Mouse (Mus musculus) hindbrain, embryonic 11.5 days (tissue): ENCODE measurements around the gene Zfpm1. TPM values are rescaled to one million over a fixed set of nuclear protein-coding genes. Genes with fewer than 3 reads are reported as not detected.

Source experiments
- ATAC-seq: fragments of 200-750 bp; cut with Nextera tagmentation; 2 replicates; pipeline ENCODE4 v1.8.0; 2017; ENCODE audit warnings: mild to moderate bottlenecking, moderate TSS enrichment, moderate library complexity; ENCODE audit not compliant: low FRiP score
- DNase-seq: peaks from one replicate; pipeline ENCODE4 v3.0.0-alpha.2; 2015; ENCODE audit warnings: low spot score
- H3K27ac ChIP-seq: fragments of 300-500 bp; sonication (generic); 2 replicates; pipeline ENCODE4 v1.5.1; 2014; ENCODE audit warnings: mild to moderate bottlenecking, low read depth, low read length
- H3K27me3 ChIP-seq: fragments of 300-500 bp; sonication (generic); 2 replicates; pipeline ENCODE4 v1.6.1; 2014; ENCODE audit warnings: mild to moderate bottlenecking, low read length, moderate library complexity, mixed read lengths; ENCODE audit not compliant: control insufficient read depth, insufficient read depth
- H3K36me3 ChIP-seq: fragments of 300-500 bp; sonication (generic); 2 replicates; pipeline ENCODE4 v1.6.1; 2014; ENCODE audit warnings: mild to moderate bottlenecking, low read length, moderate library complexity, mixed read lengths; ENCODE audit not compliant: control insufficient read depth, insufficient read depth
- H3K4me1 ChIP-seq: fragments of 300-500 bp; sonication (generic); replicated peaks from 2 replicates; pipeline ENCODE4 v1.6.1; 2014; ENCODE audit warnings: low read length, mixed read lengths; ENCODE audit not compliant: control insufficient read depth, insufficient read depth
- H3K4me2 ChIP-seq: fragments of 300-500 bp; sonication (generic); replicated peaks from 2 replicates; pipeline ENCODE4 v1.6.1; 2014; ENCODE audit warnings: mild to moderate bottlenecking, low read depth, low read length
- H3K4me3 ChIP-seq: fragments of 300-500 bp; sonication (generic); 2 replicates; pipeline ENCODE4 v1.5.1; 2014; ENCODE audit warnings: low read depth, low read length
- H3K9ac ChIP-seq: fragments of 300-500 bp; sonication (generic); 2 replicates; pipeline ENCODE4 v1.6.1; 2014; ENCODE audit warnings: low read depth, low read length
- H3K9me3 ChIP-seq: fragments of 300-500 bp; sonication (generic); 2 replicates; pipeline ENCODE4 v1.6.1; 2016; ENCODE audit warnings: low read length; ENCODE audit not compliant: control insufficient read depth
- WGBS: fragments of 180-500 bp; shearing (Covaris S2); extraction: QIAGEN DNeasy Blood & Tissue Kit; methylation state at CpG from one replicate; pipeline ENCODE4 v1.1.7; 2014; 5-methylcytosine and 5-hydroxymethylcytosine counted together
- polyA plus RNA-seq: library from polyadenylated mRNA; unstranded; fragments of >200 nt; fragmentation: Nextera tagmentation; extraction: Ambion mirVana; gene quantifications from 2 replicates; pipeline ENCODE4 v1.2.1, GENCODE M21; 2014

Gene Zfpm1
- polyA plus RNA-seq, 1 experiment from 2014 or later = 1.9 TPM

DNA sequence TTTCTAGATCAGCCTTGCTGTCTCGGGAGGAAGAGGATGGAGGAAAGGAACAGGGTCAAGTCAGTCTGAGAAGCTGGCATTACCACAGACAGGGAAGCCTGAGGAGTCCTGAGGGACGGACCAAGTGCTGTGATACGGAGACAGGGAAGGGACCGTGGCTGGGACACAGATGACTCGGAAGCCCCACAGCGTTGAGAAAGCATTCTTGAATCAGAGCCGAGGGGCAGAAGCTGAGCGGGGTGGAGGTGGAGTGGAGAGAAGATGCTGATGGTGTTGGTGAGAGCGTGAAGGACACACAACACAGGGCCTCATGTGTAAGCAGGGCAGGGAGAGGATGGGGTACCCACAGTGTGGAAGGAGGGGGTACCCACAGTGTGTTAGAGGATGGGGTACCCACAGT, 13.4 kb downstream of the Zfpm1 start:
- 69% methylated on average over 9 of the region's 9 CpGs for WGBS
- Histone ChIP-seq H3K27ac (no peak overlapping the region), H3K27me3 (no peaks in the 10 kb centered on the region), H3K9me3 (no peaks in the 10 kb centered on the region), H3K36me3 (no peaks in the 10 kb centered on the region), H3K4me2 (no peak overlapping the region), H3K4me3 (no peak overlapping the region), H3K4me1 (peaks cover 15% of the 10 kb centered on the region), H3K9ac (no peak overlapping the region)
- ATAC-seq (no peak), DNase-seq (no peak)

GRCm38 (mm10) chr8:122296173-122297001, 14.4 kb downstream of the Zfpm1 start:
- ATAC-seq = peak; percentile 23; the same call in 1 of the 2 replicates

GRCm38 (mm10) chr8:122299581-122300254, 17.8 kb downstream of the Zfpm1 start:
- Histone ChIP-seq H3K27ac (no peak overlapping the region), H3K9me3 (no peaks in the 10 kb centered on the region), H3K4me2 (no peak overlapping the region), H3K4me3 (no peak overlapping the region), H3K36me3 (no peaks in the 10 kb centered on the region), H3K9ac (no peak overlapping the region), H3K4me1 (peaks cover 9% of the 10 kb centered on the region), H3K27me3 (no peaks in the 10 kb centered on the region)
- WGBS = 62% methylated on average over 16 of the region's 16 CpGs
- no peak for DNase-seq
- ATAC-seq = no peak

More at GRCm38 (mm10) chr8:122296173-122297001, 14.4 kb downstream of the Zfpm1 start:
- H3K4me1 ChIP-seq = peaks cover 13% of the 10 kb centered on the region
- H3K36me3 ChIP-seq = no peaks in the 10 kb centered on the region
- peak; percentile 27 for DNase-seq
- peak overlapping the region; percentile 30; the same call in 1 of the 2 replicates for H3K27ac ChIP-seq
- H3K9ac ChIP-seq = 0 out of 2 replicates have a peak overlapping the region, but pooled peaks have one; percentile 15
- no peaks in the 10 kb centered on the region for H3K27me3 ChIP-seq
- WGBS = 39% methylated on average over 24 of the region's 24 CpGs
- H3K9me3 ChIP-seq = no peaks in the 10 kb centered on the region
- H3K4me3 ChIP-seq = no peak overlapping the region
- no peak overlapping the region for H3K4me2 ChIP-seq

DNA sequence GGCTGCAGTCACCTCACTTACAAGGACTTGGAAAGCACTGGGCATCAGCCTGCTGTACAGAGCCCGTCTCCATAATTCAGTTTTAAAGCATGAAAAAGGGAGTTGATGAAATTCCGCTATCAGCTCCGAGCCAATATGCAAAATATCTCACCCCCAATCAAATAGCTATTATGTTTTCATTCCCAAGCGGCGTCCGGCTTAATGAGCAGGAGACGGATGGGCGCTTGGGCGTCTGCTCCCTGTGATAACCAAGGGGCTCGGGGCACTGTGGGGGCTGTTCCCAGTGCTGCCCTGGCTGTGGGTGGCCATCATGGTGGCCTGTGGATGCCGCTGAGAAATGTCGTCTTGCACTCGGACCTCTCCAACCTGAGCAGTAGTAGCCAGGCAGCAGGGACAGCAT, 19.1 kb downstream of the Zfpm1 start:
- H3K36me3 ChIP-seq = no peaks in the 10 kb centered on the region
- H3K9ac ChIP-seq = no peak overlapping the region
- no peak overlapping the region for H3K4me2 ChIP-seq
- no peak overlapping the region for H3K4me3 ChIP-seq
- ATAC-seq (no peak), DNase-seq (no peak)
- no peaks in the 10 kb centered on the region for H3K9me3 ChIP-seq
- H3K27me3 ChIP-seq = no peaks in the 10 kb centered on the region
- no peak overlapping the region for H3K27ac ChIP-seq
- peaks cover 7% of the 10 kb centered on the region for H3K4me1 ChIP-seq
- 75% methylated on average over 13 of the region's 13 CpGs for WGBS

DNA sequence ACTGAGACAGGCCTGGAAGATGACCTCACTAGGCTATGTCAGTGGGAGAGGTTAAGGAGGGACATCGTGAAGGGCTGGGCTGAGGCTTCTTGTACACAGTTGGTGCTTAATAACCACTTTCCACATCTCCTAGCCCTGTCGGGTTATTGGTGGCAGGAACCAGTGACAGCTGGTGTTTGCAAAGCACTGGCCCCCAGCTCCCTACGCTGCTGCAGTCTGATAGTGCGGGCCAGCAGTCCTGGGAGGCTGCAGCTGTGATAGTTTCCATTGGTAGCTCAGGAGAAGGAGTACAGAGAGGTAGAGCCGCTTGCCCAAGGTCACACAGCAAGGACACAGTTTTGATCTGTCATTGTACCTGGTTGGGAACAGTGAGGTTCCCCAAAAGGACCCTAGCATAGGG, 19.9 kb downstream of the Zfpm1 start:
- H3K9me3 ChIP-seq = no peaks in the 10 kb centered on the region
- H3K36me3 ChIP-seq = no peaks in the 10 kb centered on the region
- no peak overlapping the region for H3K27ac ChIP-seq
- ATAC-seq (no peak), DNase-seq (no peak)
- H3K9ac ChIP-seq = no peak overlapping the region
- WGBS = 75% methylated on average over 5 of the region's 5 CpGs
- H3K27me3 ChIP-seq = no peaks in the 10 kb centered on the region
- H3K4me1 ChIP-seq = peaks cover 1% of the 10 kb centered on the region
- no peak overlapping the region for H3K4me2 ChIP-seq
- no peak overlapping the region for H3K4me3 ChIP-seq

- Histone ChIP-seq H3K4me2 (no peak overlapping the region), H3K9ac (no peak overlapping the region), H3K9me3 (no peaks in the 10 kb centered on the region), H3K36me3 (no peaks in the 10 kb centered on the region), H3K4me1 (no peaks in the 10 kb centered on the region; the same call in 1 of the 2 replicates), H3K27ac (no peak overlapping the region), H3K27me3 (no peaks in the 10 kb centered on the region), H3K4me3 (no peak overlapping the region)
- DNase-seq = no peak
- 74% methylated on average over 6 of the region's 6 CpGs for WGBS
- no peak for ATAC-seq
These were observed 21.5 kb downstream of the Zfpm1 start for GRCm38 (mm10) chr8:122303451-122303850.

- H3K36me3 ChIP-seq = no peaks in the 10 kb centered on the region
- H3K4me3 ChIP-seq = no peak overlapping the region
- H3K9me3 ChIP-seq = no peaks in the 10 kb centered on the region
- DNase-seq = no peak
- H3K27me3 ChIP-seq = no peaks in the 10 kb centered on the region
- H3K4me2 ChIP-seq = no peak overlapping the region
- WGBS = 31% methylated on average over 3 of the region's 3 CpGs
- ATAC-seq = no peak
- H3K4me1 ChIP-seq = no peaks in the 10 kb centered on the region; the same call in 1 of the 2 replicates
- H3K27ac ChIP-seq = no peak overlapping the region
- no peak overlapping the region for H3K9ac ChIP-seq
These were observed 22.1 kb downstream of the Zfpm1 start for GRCm38 (mm10) chr8:122304058-122304457.

- Histone ChIP-seq H3K9ac (no peak overlapping the region), H3K4me2 (no peak overlapping the region), H3K27me3 (no peaks in the 10 kb centered on the region), H3K4me3 (no peak overlapping the region), H3K9me3 (no peaks in the 10 kb centered on the region), H3K4me1 (no peaks in the 10 kb centered on the region; the same call in 1 of the 2 replicates), H3K36me3 (no peaks in the 10 kb centered on the region), H3K27ac (no peak overlapping the region)
- DNase-seq (no peak), ATAC-seq (no peak)
- 79% methylated on average over 26 of the region's 26 CpGs for WGBS
These were observed 24.9 kb downstream of the Zfpm1 start for GRCm38 (mm10) chr8:122306660-122307399.
